Mouse (Mus musculus) midbrain, embryonic 13.5 days (tissue): Measurements from ENCODE around the gene Pcbd1. TPM values are rescaled to one million over a fixed set of nuclear protein-coding genes. Genes with fewer than 3 reads are reported as not detected.

Experiments used
- microRNA-seq: library from miRNA; unstranded; fragments of <30 nt; microRNA quantifications from one replicate; pipeline ENCODE4, GENCODE M21; 2016
- polyA plus RNA-seq: library from polyadenylated mRNA; unstranded; fragments of >200 nt; fragmentation: Nextera tagmentation; extraction: Ambion mirVana; gene quantifications from 2 replicates; pipeline ENCODE4 v1.2.1, GENCODE M21; 2015

The Pcbd1 gene
- polyA plus RNA-seq, 1 experiment from 2014 or later: 31.8 TPM

Small RNA genes lying within 50 kb of the gene (microRNA-seq; reads per million reads assigned to microRNA genes)
- not detected for gene Gm44308

Other genes starting within 250 kb of the Pcbd1 start
- 60.8 and 70.8 TPM in 2 replicates for gene Sgpl1, start 58.4 kb downstream of the Pcbd1 start, polyA plus RNA-seq
- 0.17 TPM in 1 of 2 replicates, not detected in the other for gene Tbata, start 82.6 kb downstream of the Pcbd1 start, polyA plus RNA-seq
- gene Adamts14, start 184.1 kb downstream of the Pcbd1 start, polyA plus RNA-seq: 0.24 and 0.28 TPM in 2 replicates
- not detected in 2 replicates for gene Prf1, start 208.5 kb downstream of the Pcbd1 start, polyA plus RNA-seq